Mouse (Mus musculus): Measurements from ENCODE around the gene Trib3.

DNA sequence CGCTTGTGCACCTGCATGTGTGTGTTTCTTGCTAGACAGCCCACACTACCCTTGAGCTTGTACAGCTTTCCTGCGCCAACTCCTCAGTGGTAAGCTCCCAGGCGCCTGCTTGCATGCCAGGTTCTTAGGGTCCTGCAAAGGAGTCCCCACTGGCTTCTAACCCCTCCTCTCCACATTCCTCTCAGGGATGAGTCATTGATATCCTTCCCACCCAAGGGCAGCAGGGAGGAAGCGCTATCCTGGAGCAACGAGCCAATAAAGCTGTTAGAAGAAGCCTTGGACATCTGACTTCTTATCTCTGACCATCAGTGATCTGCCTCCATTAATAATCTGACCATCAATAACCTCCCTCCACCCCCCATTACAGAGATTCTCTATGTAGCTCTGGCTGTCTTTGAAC lies 24.1 kb upstream of the Trib3 start:
- TF ChIP-seq ZNF384 (IDR thresholded peaks at IDR 0.05; ENCODE audit: low read depth, low read length) (no peak), HCFC1 (IDR thresholded peaks at IDR 0.05; ENCODE audit: borderline replicate concordance, insufficient read depth, low read length) (no peak), CHD2 (IDR thresholded peaks at IDR 0.05; ENCODE audit: low read depth, low read length) (no peak), ZC3H11A (IDR thresholded peaks at IDR 0.05; ENCODE audit: borderline replicate concordance, low read depth, low read length) (no peak), MAFK (IDR thresholded peaks at IDR 0.05; ENCODE audit: insufficient read depth, low read depth, low read length) (no peak)

Measured in ES-E14 (cell line).